Mouse (Mus musculus) CD4-positive, CD25-positive, alpha-beta regulatory T cell, adult 4 months (primary cell): ENCODE results near the gene Rsf1. TPM values are rescaled to one million over a fixed set of nuclear protein-coding genes. Genes with fewer than 3 reads are reported as not detected.

Experiments used
- ATAC-seq: one replicate; pipeline ENCODE4 v1.8.0; 2017
- polyA plus RNA-seq, 2 experiments: library from polyadenylated mRNA; unstranded; fragments of 100-300 nt; shearing (Covaris generic); gene quantifications; one replicate each; pipeline ENCODE4 v1.2.1; 2017

Gene Rsf1
- polyA plus RNA-seq, 2 experiments from 2014 or later, result 25.3 to 27.5 TPM

DNA sequence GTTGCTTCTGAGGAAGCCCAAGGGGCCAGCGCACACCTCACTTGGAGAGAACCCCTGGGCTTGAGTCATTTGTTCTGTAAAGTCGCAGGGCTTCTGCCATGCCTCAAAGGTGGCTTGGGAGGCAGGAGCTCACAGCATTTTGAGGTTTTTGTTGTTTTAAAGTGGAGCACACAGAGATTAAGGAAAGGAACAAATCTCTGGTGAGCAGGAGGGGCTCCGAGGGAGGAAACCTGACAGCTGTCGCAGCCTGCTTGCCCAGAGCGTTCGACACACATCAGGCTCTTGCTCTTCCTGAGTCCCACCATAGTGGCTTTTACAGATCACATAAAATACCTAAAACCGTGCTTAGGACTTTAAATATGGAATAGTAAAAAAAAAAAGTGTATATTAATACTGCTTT lies 147.1 kb downstream of the Rsf1 start:
- no peak for ATAC-seq

DNA sequence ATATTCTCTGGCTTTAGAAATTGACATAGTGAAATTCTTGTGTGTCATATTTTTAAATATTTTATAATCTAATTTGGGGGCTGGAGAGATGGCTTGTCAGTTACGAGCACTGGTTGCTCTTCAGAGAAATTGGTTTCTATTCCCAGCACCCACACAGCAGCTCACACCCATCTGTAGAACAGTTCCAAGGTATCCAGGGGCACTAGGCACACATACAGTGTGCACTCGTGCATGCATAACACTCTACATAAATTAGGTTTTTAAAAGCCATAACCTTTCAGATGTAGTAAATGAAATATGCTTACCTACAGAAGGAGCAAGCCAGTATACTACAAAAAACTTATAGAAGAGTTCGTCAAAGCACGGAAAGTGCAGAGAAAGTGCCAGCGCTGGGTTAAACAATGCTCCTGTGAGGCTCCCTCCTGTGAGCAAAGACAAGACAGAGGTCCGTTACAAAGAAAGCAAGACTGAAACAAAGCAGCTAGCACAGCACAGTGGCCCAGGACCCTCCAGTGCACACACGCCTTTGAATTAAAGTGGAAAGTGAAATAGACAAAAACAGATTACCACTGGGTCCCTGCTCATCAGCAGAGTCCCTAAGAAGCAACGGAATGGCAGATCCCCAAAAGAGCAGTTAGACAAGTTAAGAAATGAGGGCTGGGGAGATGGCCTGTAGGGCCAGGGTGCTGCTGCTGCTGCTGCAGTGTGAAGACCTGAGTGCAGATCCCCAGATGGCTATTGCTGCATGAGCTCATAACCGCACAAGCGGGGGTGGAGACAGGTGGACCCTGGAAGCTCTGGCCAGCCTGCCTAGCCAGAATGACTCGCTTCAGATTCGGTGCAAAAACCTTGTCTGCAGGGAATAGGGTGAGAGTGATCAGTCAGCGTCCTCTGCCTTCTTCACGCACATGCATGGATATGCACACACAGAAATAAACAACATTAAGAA lies 149.3 kb downstream of the Rsf1 start:
- ATAC-seq, result no peak

DNA sequence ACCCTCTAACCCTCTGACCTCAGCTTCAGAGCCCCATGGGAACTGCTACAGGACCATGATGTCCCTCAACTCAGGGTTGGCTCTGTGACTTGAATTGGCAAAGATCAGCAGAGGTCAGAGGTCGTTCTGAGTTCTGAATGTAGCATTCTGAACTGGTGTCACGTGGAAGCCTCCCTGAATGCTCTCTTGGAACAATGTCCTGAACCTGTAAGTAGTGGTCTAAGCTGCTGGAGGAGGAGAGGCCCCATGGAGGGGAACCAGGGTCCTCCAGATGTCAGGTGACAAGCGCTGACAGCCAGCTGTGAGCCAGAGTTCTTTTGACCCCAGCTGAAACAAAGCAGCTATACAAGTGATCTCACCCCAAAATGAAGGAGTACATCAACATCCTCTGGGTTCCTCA lies 150.7 kb downstream of the Rsf1 start:
- ATAC-seq, result no peak

DNA sequence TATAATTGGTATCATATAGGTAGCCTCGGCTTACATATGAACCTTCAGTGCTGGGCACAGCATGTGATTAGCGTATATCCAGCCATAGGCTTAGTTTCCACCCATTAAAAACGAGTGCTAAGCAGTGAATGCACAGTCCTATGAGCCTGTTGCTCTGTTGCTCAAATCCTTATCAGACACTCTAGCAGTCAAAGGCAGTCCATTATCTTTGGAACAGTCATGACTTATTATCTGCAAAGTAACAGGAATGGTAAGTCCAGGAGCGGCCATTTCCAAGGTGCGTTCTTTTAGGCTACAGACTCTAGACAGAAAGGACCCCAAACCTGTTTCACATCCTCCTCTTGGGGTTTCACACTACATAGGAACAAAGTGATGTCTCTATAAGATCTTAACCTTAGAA lies 153.9 kb downstream of the Rsf1 start:
- ATAC-seq, result no peak

DNA sequence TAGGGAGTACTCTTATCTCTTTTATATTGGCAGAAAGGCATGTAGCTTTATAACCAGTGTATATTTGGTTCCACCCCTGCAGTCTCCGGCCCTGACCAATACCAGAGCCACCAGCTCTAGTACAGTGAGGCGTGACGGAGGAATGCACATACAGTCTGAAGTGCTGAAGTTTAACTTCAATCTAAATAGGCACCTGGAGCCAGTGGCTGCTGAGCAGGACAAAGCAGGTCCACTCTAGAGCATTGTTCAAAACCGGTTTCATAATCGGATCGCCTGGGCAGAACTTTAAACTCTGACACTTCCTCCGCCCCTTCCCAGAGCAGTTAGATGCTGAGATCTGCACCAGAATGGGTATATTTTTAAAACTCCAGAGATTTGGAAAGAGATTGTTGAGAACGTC lies 155.3 kb downstream of the Rsf1 start:
- ATAC-seq, result no peak

DNA sequence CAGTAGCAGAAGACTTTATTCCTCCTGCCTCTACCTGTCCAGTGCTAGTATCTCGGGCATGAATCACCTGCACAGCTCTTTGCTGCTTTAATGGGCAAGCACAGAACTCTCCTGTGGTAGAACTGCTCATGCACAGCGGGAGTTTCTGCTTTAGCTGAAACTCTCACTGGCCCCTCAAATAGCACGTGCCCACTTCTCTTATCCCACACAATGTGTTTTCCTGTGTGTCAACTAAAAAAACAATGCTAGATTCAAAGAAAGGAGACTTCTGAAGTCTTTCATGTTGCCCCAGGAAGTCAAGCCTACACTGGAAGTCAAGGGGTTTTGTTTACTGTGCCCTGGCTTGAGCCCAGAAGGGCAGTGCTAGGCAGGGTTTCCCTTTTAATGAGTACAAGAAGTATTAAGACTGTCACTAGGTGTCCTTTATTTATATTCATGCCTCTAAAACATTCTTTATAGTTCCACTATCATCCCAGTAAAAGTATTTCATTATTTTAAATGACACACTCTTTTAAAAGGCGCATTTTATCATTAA lies 156.3 kb downstream of the Rsf1 start:
- no peak for ATAC-seq

DNA sequence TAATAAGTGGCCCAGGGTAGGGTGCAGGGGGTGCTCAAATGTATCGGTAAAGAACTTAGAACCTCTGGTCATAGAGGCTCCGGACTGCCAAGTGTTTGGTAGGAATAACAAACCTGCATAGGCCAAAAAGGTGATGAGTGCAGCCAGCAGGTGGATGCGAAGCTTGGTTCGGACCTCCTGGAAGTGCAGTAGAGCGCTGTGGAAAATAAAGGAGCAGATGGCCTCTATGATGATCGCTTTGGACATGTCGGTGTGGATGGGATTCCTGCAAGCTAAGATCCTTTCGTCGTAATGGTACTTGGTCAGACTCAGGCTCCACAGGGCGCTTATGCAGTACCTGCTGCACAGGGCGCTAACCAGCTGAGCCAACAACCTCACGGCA lies 157.6 kb downstream of the Rsf1 start:
- no peak for ATAC-seq

DNA sequence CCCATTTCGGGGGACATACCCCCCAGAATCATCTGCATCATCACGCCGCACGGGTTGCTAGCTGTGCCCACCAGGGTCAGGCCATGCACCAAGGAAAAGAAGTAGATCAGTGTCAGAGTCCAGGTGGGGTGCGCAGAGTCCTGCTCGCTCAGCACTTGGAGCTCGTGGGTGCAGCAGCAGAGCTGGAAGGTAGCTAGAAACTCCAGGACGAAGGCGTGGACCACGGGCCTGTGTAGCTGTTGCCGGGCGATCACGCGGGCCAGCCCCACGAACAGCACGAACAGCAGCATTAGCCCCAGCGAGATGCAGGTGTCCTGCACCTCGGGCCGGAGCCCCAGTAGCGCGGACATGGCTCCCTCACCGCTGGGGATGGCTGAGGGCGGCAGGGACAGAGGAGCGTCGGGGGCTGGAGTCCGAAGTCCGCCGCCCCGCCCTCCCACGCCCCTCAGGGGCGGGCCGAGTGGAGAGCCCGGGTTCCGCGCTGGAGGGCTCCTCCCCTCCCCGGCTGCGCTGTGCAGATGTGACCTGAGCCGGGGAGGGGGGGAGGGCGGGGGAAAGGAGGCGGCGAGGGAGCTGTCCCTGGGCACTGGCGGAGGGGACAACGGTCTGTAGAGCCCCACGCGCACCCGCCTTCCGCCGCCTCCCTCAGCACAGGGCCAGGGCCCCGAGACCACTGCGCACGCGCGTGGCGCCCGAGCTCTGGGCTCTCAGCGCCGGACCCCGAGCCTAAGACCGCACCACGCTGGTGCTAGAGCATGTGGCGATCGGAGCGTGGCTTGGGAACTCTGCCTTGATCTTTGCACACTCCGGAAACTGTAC lies 158.2 kb downstream of the Rsf1 start, which contains the start of gene Aqp11:
TSS of gene Aqp11 (minus strand) at position 652 of the 819 bp plus-strand sequence.
- ATAC-seq, result peak; percentile 53

DNA sequence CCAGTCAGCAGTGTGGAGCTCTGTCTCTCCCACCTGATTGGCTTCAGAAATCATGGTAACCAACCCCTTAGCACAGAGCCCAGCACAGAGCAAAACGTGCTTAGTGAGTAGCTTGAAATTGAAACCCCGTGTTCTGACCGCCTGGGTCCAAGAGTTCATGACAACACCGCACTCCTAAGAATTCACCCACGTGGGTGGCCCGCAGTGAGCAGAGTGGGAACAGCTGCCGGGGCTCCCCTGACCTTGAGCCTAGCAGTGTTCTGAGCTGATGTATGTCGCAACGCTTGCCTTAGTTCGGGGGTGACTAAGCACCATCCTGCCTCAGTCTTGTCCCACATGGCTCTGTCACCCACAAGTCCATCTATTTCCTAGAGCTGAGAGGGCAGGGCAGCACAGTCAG lies 161.3 kb downstream of the Rsf1 start:
- no peak for ATAC-seq

DNA sequence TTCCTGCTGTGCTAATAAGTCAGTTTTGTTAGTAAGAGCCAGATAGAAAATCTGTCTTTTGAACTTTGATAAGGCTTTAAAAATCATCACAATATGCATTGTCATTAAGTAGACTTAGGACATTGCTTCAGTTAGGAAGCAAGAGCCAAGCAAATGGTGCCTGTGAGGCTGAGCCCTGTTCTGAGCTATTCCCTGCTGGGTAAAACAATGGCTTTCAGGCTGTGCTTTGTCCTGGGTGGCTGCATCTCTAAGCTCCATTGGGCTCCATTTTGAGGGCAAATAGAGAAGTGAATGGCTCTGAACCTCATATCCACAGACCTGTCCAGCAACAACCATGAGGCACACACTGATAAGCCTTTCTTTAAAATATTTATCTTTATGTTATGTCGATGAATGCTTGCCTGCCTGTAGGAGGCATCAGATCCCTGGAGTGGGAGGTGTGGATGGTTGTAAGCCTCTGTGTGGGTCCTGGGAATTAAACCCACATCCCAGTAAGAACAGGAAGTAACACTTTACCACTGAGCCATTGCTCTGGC lies 162.1 kb downstream of the Rsf1 start:
- no peak for ATAC-seq

Other genes with a start within 250 kb of the Rsf1 start
- 1 to 10 TPM; 1.4 to 2.7 TPM for gene Usp35, start 247.9 kb upstream of the Rsf1 start, polyA plus RNA-seq
- gene Kctd21, start 247.6 kb upstream of the Rsf1 start, polyA plus RNA-seq, result 1 to 10 TPM; 1.7 to 3.1 TPM
- 10 to 100 TPM; 19.5 to 21.4 TPM for gene Alg8, start 208.3 kb upstream of the Rsf1 start, polyA plus RNA-seq
- gene Ndufc2, start 179.9 kb upstream of the Rsf1 start, polyA plus RNA-seq, result 100 to 1,000 TPM; 159 to 178 TPM
- gene Thrsp, start 162.2 kb upstream of the Rsf1 start, polyA plus RNA-seq, result under 1 TPM in 1 of 2 experiments, not detected in 1; 0.84 TPM
- under 1 TPM; 0.43 to 0.94 TPM for gene Kctd14, start 128.6 kb upstream of the Rsf1 start, polyA plus RNA-seq
- 10 to 100 TPM; 46.2 to 64.2 TPM for gene Ints4, start 98.9 kb upstream of the Rsf1 start, polyA plus RNA-seq
- 10 to 100 TPM; 55.0 to 55.1 TPM for gene Aamdc, start 392 bp upstream of the Rsf1 start, polyA plus RNA-seq
- 10 to 100 TPM; 80.8 to 90.1 TPM for gene Clns1a, start 116.7 kb downstream of the Rsf1 start, polyA plus RNA-seq
- gene Aqp11, start 158.4 kb downstream of the Rsf1 start, polyA plus RNA-seq, result 1 to 10 TPM; 1.2 to 1.7 TPM
- 1 to 10 TPM; 4.7 to 5.8 TPM for gene Pak1, start 208.7 kb downstream of the Rsf1 start, polyA plus RNA-seq